Mouse (Mus musculus): ENCODE results near the gene Msi1. TPM values are rescaled to one million over a fixed set of nuclear protein-coding genes. Genes with fewer than 3 reads are reported as not detected.
"Not testable (repeated sequence)": the region's sequence is repeated elsewhere in the genome, so short reads cannot be mapped to it uniquely, and the experiment has no call there.

The Msi1 gene
- total and polyA plus RNA-seq, 3 experiments: 3.5 to 5.7 TPM; not detected in 1

GRCm38 (mm10) chr5:115492711-115493335, 63.4 kb downstream of the Msi1 start:
- Histone ChIP-seq H3K4me3 (ENCODE audit: control insufficient read depth in 1 of 2, insufficient read depth in 1 of 2, low read depth in 2 of 2, low read length in 2 of 2) (no peak overlapping the region), H3K4me1 (ENCODE audit: control insufficient read depth in 1 of 2, insufficient read depth in 2 of 2, low read length in 2 of 2) (peaks cover 0 to 10% of the 10 kb centered on the region in 2 experiments; a peak in 2 of 4 replicates), H3K9ac (ENCODE audit: control insufficient read depth, low read depth, low read length, poor library complexity, severe bottlenecking) (no peak overlapping the region; the same call in 1 of the 2 replicates), H3K9me3 (replicated peaks; ENCODE audit: insufficient read depth, low read length) (no peaks in the 10 kb centered on the region), H3K27ac (ENCODE audit: control insufficient read depth, low read depth, low read length) (no peak overlapping the region), H3K36me3 (ENCODE audit: control insufficient read depth in 1 of 2, insufficient read depth in 2 of 2, low read length in 2 of 2) (peaks cover 0 to 8% of the 10 kb centered on the region in 2 experiments; a peak in 2 of 4 replicates), H3K79me2 (ENCODE audit: control insufficient read depth, insufficient read depth, low read length, poor library complexity) (no peaks in the 10 kb centered on the region), H3K27me3 (ENCODE audit: control insufficient read depth in 1 of 2, insufficient read depth in 2 of 2, low read length in 2 of 2) (no peaks in the 10 kb centered on the region)
- DNase-seq (ENCODE audit: low read depth, low spot score): peak; percentile 63
- TF ChIP-seq CTCF (IDR thresholded peaks at IDR 0.05 in 2 of 3, conservative IDR thresholded peaks at IDR 0.05 in 1 of 3; ENCODE audit: control insufficient read depth in 1 of 3, insufficient read depth in 1 of 3, low read depth in 2 of 3, low read length in 3 of 3, poor library complexity in 1 of 3, severe bottlenecking in 1 of 3): no peak
- no peak for TF ChIP-seq ELF1 (IDR thresholded peaks at IDR 0.05; ENCODE audit: low read depth, low read length)
- TF ChIP-seq ZMIZ1 (IDR thresholded peaks at IDR 0.05; ENCODE audit: low read depth, low read length): no peak
- TF ChIP-seq POLR2AphosphoS5 (IDR thresholded peaks at IDR 0.05; ENCODE audit: borderline replicate concordance, low read depth, low read length): no peak
- TF ChIP-seq KAT2A (conservative IDR thresholded peaks at IDR 0.05; ENCODE audit: low read depth, low read length): no peak
- no peak for TF ChIP-seq NRF1 (IDR thresholded peaks at IDR 0.05; ENCODE audit: insufficient read depth, low read depth, low read length, poor library complexity, severe bottlenecking)
- TF ChIP-seq MXI1 (IDR thresholded peaks at IDR 0.05; ENCODE audit: low read depth, low read length): no peak
- no peak for TF ChIP-seq ZNF384 (IDR thresholded peaks at IDR 0.05; ENCODE audit: low read depth, low read length)
- no peak for TF ChIP-seq MYC (IDR thresholded peaks at IDR 0.05; ENCODE audit: low read depth, low read length)
- TF ChIP-seq GATA1 (IDR thresholded peaks at IDR 0.05; ENCODE audit: low read depth, low read length): no peak
- TF ChIP-seq POLR2AphosphoS2 (IDR thresholded peaks at IDR 0.05; ENCODE audit: low read length): no peak
- TF ChIP-seq SIN3A (IDR thresholded peaks at IDR 0.05; ENCODE audit: low read length): no peak

GRCm38 (mm10) chr5:115493441-115493840, 64.0 kb downstream of the Msi1 start:
- H3K27me3 ChIP-seq (ENCODE audit: control insufficient read depth in 1 of 2, insufficient read depth in 2 of 2, low read length in 2 of 2): no peaks in the 10 kb centered on the region
- H3K4me3 ChIP-seq (ENCODE audit: control insufficient read depth in 1 of 2, insufficient read depth in 1 of 2, low read depth in 2 of 2, low read length in 2 of 2): no peak overlapping the region
- H3K79me2 ChIP-seq (ENCODE audit: control insufficient read depth, insufficient read depth, low read length, poor library complexity): no peaks in the 10 kb centered on the region
- H3K36me3 ChIP-seq (ENCODE audit: control insufficient read depth in 1 of 2, insufficient read depth in 2 of 2, low read length in 2 of 2): peaks cover 0 to 6% of the 10 kb centered on the region in 2 experiments; a peak in 2 of 4 replicates
- no peak for TF ChIP-seq MXI1 (IDR thresholded peaks at IDR 0.05; ENCODE audit: low read depth, low read length)
- TF ChIP-seq RAD21 (IDR thresholded peaks at IDR 0.05; ENCODE audit: low read depth, low read length): no peak
- no peak for TF ChIP-seq POLR2A (IDR thresholded peaks at IDR 0.05; ENCODE audit: control insufficient read depth in 1 of 2, insufficient read depth in 1 of 2, low read depth in 1 of 2, low read length in 2 of 2, poor library complexity in 1 of 2)
- TF ChIP-seq KAT2A (conservative IDR thresholded peaks at IDR 0.05; ENCODE audit: low read depth, low read length): no peak
- no peak for TF ChIP-seq GABPA (IDR thresholded peaks at IDR 0.05; ENCODE audit: low read depth, low read length)
- no peak for TF ChIP-seq ETS1 (IDR thresholded peaks at IDR 0.05; ENCODE audit: low read depth, low read length)
- TF ChIP-seq ZNF384 (IDR thresholded peaks at IDR 0.05; ENCODE audit: low read depth, low read length): no peak
- TF ChIP-seq SIN3A (IDR thresholded peaks at IDR 0.05; ENCODE audit: low read length): no peak
- no peak for TF ChIP-seq ZMIZ1 (IDR thresholded peaks at IDR 0.05; ENCODE audit: low read depth, low read length)
- TF ChIP-seq JUND (IDR thresholded peaks at IDR 0.05; ENCODE audit: low read depth, low read length): no peak
- no peak for TF ChIP-seq MAX (IDR thresholded peaks at IDR 0.05; ENCODE audit: low read length)
- TF ChIP-seq MYC (IDR thresholded peaks at IDR 0.05; ENCODE audit: low read depth, low read length): no peak
- no peak for TF ChIP-seq E2F4 (IDR thresholded peaks at IDR 0.05; ENCODE audit: borderline replicate concordance, low read depth, low read length)
- peaks cover 0 to 10% of the 10 kb centered on the region in 2 experiments; a peak in 2 of 4 replicates for H3K4me1 ChIP-seq (ENCODE audit: control insufficient read depth in 1 of 2, insufficient read depth in 2 of 2, low read length in 2 of 2)
- no peak overlapping the region for H3K9ac ChIP-seq (ENCODE audit: control insufficient read depth, low read depth, low read length, poor library complexity, severe bottlenecking)
- peak; percentile 27 for DNase-seq (ENCODE audit: low read depth, low spot score)
- H3K9me3 ChIP-seq (replicated peaks; ENCODE audit: insufficient read depth, low read length): no peaks in the 10 kb centered on the region
- H3K27ac ChIP-seq (ENCODE audit: control insufficient read depth, low read depth, low read length): no peak overlapping the region

- not testable (repeated sequence) for H3K79me2 ChIP-seq (ENCODE audit: control insufficient read depth, insufficient read depth, low read length, poor library complexity); H3K9me3 ChIP-seq (replicated peaks; ENCODE audit: insufficient read depth, low read length); H3K36me3 ChIP-seq (ENCODE audit: control insufficient read depth in 1 of 2, insufficient read depth in 2 of 2, low read length in 2 of 2); H3K4me1 ChIP-seq (ENCODE audit: control insufficient read depth in 1 of 2, insufficient read depth in 2 of 2, low read length in 2 of 2); DNase-seq (ENCODE audit: low read depth, low spot score); H3K27me3 ChIP-seq (ENCODE audit: control insufficient read depth in 1 of 2, insufficient read depth in 2 of 2, low read length in 2 of 2); H3K27ac ChIP-seq (ENCODE audit: control insufficient read depth, low read depth, low read length); H3K4me3 ChIP-seq (ENCODE audit: control insufficient read depth in 1 of 2, insufficient read depth in 1 of 2, low read depth in 2 of 2, low read length in 2 of 2); H3K9ac ChIP-seq (ENCODE audit: control insufficient read depth, low read depth, low read length, poor library complexity, severe bottlenecking)
These were observed 66.2 kb downstream of the Msi1 start for GRCm38 (mm10) chr5:115495618-115496017.

Measured in MEL (cell line).